Mouse (Mus musculus) kidney, adult 11 months (tissue): ENCODE data around the gene Vps72.
"Not testable (repeated sequence)": the region's sequence is repeated elsewhere in the genome, so short reads cannot be mapped to it uniquely, and the experiment has no call there.

Source experiments
- DNase-seq: peaks from one replicate; pipeline ENCODE4 v3.0.0; 2022

Vps72 gene

GRCm38 (mm10) chr3:95110911-95111726 lies at the start of gene Vps72:
TSS of gene Vps72 (plus strand) at chr3:95111022.
- DNase-seq = peak; percentile 90

DNA sequence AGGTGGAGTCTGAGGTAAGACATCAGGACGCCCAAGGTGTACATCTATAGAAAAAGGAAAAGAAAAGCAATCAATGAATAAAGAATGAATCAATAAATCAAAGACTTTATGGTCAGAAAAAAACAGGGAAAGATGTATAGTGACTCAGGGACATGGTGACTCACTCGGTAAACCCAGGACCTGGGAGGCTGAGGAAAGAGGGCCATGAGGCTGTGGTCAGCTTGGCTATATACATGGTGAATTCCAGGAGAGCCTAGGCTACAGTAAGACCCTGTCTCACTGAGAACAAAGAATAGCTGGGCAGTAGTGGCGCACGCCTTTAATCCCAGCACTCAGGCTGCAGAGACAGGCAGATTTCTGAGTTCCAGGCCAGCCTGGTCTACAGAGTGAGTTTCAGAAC lies 47.1 kb upstream of the Vps72 start:
- DNase-seq = no peak

DNA sequence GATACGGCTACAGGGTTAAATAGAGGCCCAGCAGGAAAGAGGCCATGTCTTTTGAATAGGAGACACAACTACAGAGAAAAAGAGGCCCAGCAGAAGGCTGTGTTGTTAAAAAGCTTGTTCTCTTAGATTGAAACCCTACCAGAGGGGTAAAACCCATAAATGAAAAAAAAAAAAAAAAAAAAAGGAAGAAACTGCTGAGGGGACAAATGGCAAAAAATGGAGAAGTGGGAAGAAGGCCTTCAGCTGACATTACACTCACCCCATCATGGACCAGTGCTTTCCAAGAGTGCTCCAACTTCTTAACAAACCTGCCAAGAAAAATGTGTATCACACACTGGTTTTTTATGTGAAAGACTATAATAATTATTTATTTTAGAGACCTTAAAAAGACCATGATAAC lies 45.3 kb upstream of the Vps72 start:
- no peak for DNase-seq

DNA sequence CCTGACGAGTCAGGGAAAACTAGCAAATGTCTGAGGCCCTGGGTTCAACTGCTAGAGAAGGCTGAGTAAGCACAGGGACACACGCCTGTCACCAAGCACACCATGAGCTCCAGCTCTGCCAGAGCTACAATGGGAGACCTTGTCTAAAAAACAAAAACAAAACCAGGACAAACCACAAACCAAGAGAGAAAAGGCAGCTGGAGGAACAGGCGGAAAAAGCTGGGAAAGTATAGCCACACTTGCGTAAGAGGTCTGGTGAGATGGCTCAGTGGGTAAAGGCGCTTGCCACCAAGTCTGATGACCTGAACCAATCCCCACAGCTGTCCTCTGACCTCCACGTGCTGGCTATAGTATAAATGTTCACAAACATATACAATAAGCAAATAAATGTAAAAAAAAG lies 44.7 kb upstream of the Vps72 start:
- DNase-seq = no peak

DNA sequence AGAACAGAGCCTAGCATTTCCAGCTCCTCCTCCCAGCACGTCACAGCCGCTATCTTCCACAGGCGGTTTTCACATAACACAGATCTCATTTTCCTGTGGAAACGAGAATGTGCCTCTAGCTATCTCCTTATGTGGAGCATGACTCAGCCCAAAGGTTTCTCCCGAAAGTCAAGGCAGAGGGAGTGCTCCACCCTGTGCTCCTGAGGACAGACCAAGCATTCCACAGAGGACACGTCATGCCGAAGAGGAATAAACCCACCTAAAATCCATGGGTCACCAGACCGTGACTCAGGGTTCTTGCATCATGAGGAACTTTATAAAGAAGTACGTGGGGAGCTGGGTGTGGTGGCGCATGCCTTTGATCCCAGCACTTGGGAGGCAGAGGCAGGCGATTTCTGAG lies 44.3 kb upstream of the Vps72 start:
- DNase-seq = no peak

GRCm38 (mm10) chr3:95071606-95072005 lies 39.2 kb upstream of the Vps72 start:
- DNase-seq = no peak

DNA sequence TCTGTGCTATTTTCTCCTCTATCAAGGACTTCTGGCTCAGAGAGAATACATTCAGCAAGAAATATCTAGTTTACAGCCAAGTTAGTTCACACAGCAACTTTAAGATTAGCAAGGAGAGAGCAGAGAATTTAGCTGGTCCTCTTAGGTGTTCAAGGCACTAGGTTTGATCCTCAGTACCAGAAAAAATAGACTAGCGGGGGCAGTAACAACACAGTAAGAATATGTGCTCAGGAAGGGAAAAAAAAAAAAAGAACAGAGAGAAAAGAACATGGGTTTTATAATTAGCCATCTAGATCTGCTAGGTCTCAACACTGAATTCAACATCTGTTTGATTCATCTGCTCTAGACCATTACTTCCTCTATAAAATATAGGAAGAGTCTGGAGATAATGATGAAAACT lies 22.8 kb upstream of the Vps72 start:
- no peak for DNase-seq

DNA sequence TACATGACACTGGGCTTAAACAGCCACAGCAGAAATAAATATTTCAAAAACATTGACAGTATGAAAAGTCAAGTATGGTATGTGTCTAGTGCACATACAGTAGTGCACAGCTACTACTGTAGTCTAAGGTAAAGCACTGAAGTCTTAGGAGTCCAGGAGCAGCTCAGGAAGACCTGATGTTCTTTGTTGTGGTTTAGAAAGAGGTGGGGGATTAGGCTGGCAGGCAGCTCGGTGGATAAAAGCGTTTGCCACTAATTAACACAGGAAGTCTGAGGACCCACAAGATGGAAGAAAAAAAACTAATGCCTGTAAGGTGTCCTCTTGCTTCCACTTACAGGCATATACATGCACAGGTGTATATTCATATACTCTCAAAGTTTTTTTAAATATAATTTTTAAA lies 10.0 kb upstream of the Vps72 start:
- no peak for DNase-seq

GRCm38 (mm10) chr3:95105121-95105520 lies 5.7 kb upstream of the Vps72 start:
- no peak for DNase-seq

- no peak for DNase-seq
Observed at GRCm38 (mm10) chr3:95105586-95106337, 5.1 kb upstream of the Vps72 start.

- DNase-seq = peak; percentile 96
Observed at GRCm38 (mm10) chr3:95106338-95107117, 4.3 kb upstream of the Vps72 start, which contains the start of gene Pip5k1a. TSS of gene Pip5k1a (minus strand) at chr3:95106930.

DNA sequence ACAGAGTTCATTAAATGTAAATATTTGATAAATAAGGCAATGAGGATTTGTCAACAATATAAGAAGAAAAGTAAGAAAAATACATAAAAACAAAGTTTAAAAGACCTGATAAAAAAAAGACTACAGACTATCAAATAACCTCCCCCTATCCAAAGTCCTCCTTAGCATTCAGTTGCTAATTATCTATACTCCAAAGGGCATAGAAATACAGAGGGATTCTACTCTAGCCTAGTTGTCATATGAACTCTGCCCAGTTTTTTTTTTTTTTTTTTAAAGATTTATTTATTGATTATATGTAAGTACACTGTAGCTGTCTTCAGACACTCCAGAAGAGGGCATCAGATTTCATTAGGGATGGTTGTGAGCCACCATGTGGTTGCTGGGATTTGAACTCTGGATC lies 3.5 kb upstream of the Vps72 start:
- not testable (repeated sequence) for DNase-seq

DNA sequence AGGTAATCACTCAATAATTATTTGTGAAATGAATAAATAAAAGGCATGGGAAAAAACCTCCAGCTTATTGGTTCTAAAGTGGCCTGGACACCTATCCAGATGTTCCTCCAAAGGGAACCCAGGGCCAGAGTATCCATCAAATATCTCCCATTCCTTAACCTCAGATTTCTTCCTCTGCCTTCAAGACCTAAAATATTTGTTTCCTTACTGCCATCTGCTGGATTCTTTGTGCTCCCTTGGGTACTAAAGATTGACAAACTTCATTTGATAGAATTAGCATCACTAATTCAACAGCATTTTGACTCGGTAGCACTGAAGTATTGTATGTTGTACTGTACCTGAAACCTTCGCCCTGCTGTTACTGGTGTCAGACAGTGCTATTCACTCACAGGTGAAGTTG lies 2.9 kb upstream of the Vps72 start:
- no peak for DNase-seq

GRCm38 (mm10) chr3:95112760-95113159 lies 1.9 kb downstream of the Vps72 start:
- no peak for DNase-seq

DNA sequence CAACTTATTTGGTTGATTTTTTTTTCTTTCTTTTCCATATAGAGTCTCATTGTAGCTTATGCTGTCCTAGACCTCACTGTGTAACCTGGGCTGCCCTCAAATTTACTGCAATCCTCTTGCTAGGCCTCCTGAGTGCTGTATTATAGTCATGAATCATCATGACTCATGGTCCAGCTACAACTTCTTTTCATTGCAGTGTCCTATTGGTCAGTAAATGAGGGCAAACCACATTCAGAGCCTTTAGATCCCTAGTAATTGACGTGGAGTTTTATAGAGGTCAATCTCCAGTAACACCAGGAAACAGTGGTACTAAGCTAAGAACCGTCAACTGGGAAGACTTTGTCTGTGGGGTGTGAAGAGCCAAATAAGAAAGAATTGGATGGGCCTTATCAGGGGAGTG lies 6.9 kb downstream of the Vps72 start:
- DNase-seq = no peak

DNA sequence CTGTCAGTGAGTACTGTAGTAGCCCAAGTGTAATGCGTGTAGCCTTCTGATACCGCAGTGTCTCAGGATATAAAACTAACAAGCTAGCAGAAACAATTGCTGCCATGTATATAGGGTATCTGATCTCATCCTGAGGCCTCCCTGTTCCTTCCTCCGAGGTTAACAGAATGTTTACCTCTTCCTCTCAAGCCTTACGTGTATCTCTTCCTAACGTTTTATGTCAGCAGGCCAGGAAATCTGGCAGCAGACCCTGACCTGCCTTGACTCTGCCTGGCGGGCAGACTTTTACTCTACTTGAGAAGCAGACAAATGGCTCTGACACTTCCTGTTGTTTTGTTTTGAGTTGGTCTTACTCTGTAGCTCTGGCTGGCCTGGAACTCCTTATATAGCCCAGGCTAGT lies 10.8 kb downstream of the Vps72 start:
- DNase-seq = no peak

DNA sequence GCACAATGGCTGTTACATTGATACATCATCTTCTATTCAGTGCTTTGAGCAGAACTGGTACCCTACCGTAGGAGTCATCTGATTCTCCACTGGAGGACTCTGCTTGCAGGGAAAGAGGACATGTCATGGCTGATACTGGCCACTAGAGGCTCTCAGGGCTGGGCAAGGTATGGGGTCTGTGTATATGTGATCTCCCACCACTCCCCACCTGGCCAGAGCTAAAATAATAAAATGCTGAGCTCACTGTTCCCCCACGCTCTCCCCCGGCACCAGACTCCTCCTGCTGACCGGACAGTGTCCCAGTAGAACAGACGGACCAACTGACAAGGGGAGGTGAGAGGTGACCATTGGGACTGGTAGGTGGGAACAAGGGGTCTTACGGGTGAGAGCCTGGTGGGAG lies 13.4 kb downstream of the Vps72 start, which contains the start of gene Tmod4:
TSS of gene Tmod4 (plus strand) at position 231 of the 400 bp plus-strand sequence.
- no peak for DNase-seq

- no peak for DNase-seq
Observed at GRCm38 (mm10) chr3:95124972-95125371, 14.2 kb downstream of the Vps72 start.

DNA sequence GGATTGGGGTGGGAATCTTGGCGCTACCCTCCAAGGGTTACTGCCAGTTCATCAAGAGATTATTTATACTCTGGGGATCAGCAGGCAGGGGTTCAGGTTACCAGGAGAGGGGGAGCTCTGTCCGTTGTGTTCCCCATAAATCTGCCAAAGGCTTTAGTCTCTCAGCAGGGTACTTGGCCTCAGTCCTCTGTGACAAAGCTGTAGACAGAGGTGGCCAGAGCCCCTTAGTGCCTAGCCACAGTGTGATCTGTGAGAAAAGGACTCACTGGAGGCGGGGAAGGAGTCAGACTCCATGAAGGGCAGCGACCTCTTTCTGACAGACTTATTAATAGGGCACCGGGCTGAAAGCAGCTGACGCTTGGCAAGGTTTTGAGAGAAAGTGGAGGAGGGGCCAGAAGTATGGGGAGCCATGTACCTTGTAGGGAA lies 18.4 kb downstream of the Vps72 start:
- DNase-seq = peak; percentile 82

- DNase-seq = peak; percentile 53
Observed at GRCm38 (mm10) chr3:95130081-95130480, 19.3 kb downstream of the Vps72 start.

GRCm38 (mm10) chr3:95132389-95132788 lies 21.6 kb downstream of the Vps72 start:
- not testable (repeated sequence) for DNase-seq

DNA sequence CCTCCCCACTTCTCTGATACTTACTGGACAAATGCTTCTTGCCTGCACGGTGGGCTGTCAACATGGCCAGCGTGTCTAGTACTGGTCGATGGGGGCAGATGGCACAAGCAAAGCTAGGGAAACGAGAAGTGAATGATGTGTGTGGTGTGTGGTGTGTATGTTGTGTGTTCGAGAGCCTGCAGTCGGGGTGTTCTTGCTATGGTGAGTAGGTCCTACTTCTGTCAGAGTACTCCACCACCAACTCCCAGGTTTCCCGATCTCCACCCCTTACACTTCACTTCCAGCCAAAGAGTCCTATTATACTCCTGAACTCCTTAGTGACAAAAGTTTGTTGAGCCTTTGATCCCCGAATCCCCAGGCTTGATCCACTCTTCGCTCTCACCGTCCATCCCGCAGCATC lies 22.4 kb downstream of the Vps72 start:
- DNase-seq = no peak

GRCm38 (mm10) chr3:95133680-95134101 lies 22.9 kb downstream of the Vps72 start, which contains the start of the genes Scnm1 and Lysmd1:
TSS of gene Scnm1 (minus strand) at chr3:95134011.
TSS of gene Lysmd1 (plus strand) at chr3:95134088.
- DNase-seq = peak; percentile 97
